Mouse (Mus musculus) MEL (cell line): ENCODE results near the gene 9530077C05Rik. TPM values are rescaled to one million over a fixed set of nuclear protein-coding genes. Genes with fewer than 3 reads are reported as not detected.

Source experiments
- DNase-seq: peaks from one replicate; pipeline ENCODE4 v3.0.0; 2011; ENCODE audit warnings: low read depth, low spot score
- H3K27ac ChIP-seq: 2 replicates; pipeline ENCODE4 v1.5.1; 2012; ENCODE audit warnings: low read depth, mild to moderate bottlenecking, control low read depth, low read length, moderate library complexity; ENCODE audit not compliant: control insufficient read depth
- H3K27me3 ChIP-seq, 2 experiments: fragments of 150-350 bp in 1 of 2; sonication (generic) in 1 of 2; 2 replicates each; pipeline ENCODE4 v1.6.1; 2012; ENCODE audit warnings: low read length in 2 of 2, mild to moderate bottlenecking in 2 of 2, improper control_type of control experiment in 1 of 2, moderate library complexity in 1 of 2; ENCODE audit not compliant: insufficient read depth in 2 of 2, control insufficient read depth in 1 of 2
- H3K36me3 ChIP-seq, 2 experiments: 2 replicates each; pipeline ENCODE4 v1.6.1; 2012 to 2014; ENCODE audit warnings: low read length in 2 of 2, improper control_type of control experiment in 1 of 2, inconsistent platforms in 1 of 2, mild to moderate bottlenecking in 1 of 2; ENCODE audit not compliant: insufficient read depth in 2 of 2, control insufficient read depth in 1 of 2
- H3K4me1 ChIP-seq, 2 experiments: fragments of 150-350 bp in 1 of 2; sonication (generic) in 1 of 2; 2 replicates each; pipeline ENCODE4 v1.6.1; 2012; ENCODE audit warnings: low read length in 2 of 2, improper control_type of control experiment in 1 of 2, mild to moderate bottlenecking in 1 of 2; ENCODE audit not compliant: insufficient read depth in 2 of 2, control insufficient read depth in 1 of 2
- H3K4me3 ChIP-seq, 2 experiments: fragments of 150-350 bp in 1 of 2; sonication (generic) in 1 of 2; 2 replicates each; pipeline ENCODE4 v1.5.1; 2012; ENCODE audit warnings: low read depth in 2 of 2, low read length in 2 of 2, mild to moderate bottlenecking in 2 of 2, moderate library complexity in 2 of 2, control low read depth in 1 of 2, improper control_type of control experiment in 1 of 2; ENCODE audit not compliant: control insufficient read depth in 1 of 2, insufficient read depth in 1 of 2
- H3K79me2 ChIP-seq: 2 replicates; pipeline ENCODE4 v1.6.1; 2012; ENCODE audit warnings: mild to moderate bottlenecking, low read length, moderate library complexity; ENCODE audit not compliant: control insufficient read depth, poor library complexity, insufficient read depth
- H3K9ac ChIP-seq: 2 replicates; pipeline ENCODE4 v1.6.1; 2012; ENCODE audit warnings: low read depth, mild to moderate bottlenecking, control low read depth, low read length, moderate library complexity; ENCODE audit not compliant: control insufficient read depth, poor library complexity, severe bottlenecking
- H3K9me3 ChIP-seq: fragments of 150-350 bp; sonication (generic); replicated peaks from 2 replicates; pipeline ENCODE4 v1.6.1; 2012; ENCODE audit warnings: mild to moderate bottlenecking, low read length, improper control_type of control experiment, moderate library complexity; ENCODE audit not compliant: insufficient read depth
- E2F4 ChIP-seq: IDR thresholded peaks from 2 replicates; pipeline ENCODE4 v1.6.1; 2011; ENCODE audit warnings: low read depth, low read length, improper control_type of control experiment, borderline replicate concordance
- EP300 ChIP-seq, 2 experiments: IDR thresholded peaks; 2 replicates each; pipeline ENCODE4 v1.6.1; 2011; ENCODE audit warnings: improper control_type of control experiment in 2 of 2, low read length in 2 of 2, low read depth in 1 of 2, mild to moderate bottlenecking in 1 of 2
- GABPA ChIP-seq: IDR thresholded peaks from 2 replicates; pipeline ENCODE4 v1.6.1; 2012; ENCODE audit warnings: low read depth, mild to moderate bottlenecking, inconsistent platforms, low read length, improper control_type of control experiment, moderate library complexity
- GATA1 ChIP-seq: IDR thresholded peaks from 2 replicates; pipeline ENCODE4 v1.6.1; 2011; ENCODE audit warnings: low read depth, low read length, improper control_type of control experiment
- MAX ChIP-seq: IDR thresholded peaks from 2 replicates; pipeline ENCODE4 v1.6.1; 2011; ENCODE audit warnings: low read length, improper control_type of control experiment
- MEF2A ChIP-seq: IDR thresholded peaks from 2 replicates; pipeline ENCODE4 v1.6.1; 2014; ENCODE audit warnings: low read depth, mild to moderate bottlenecking, inconsistent platforms, low read length, improper control_type of control experiment; ENCODE audit not compliant: poor library complexity, insufficient replicate concordance, severe bottlenecking; ENCODE audit errors: extremely low read depth
- MXI1 ChIP-seq: IDR thresholded peaks from 2 replicates; pipeline ENCODE4 v1.6.1; 2011; ENCODE audit warnings: mild to moderate bottlenecking, low read depth, low read length, improper control_type of control experiment
- MYB ChIP-seq: IDR thresholded peaks from 2 replicates; pipeline ENCODE4 v1.6.1; 2011; ENCODE audit warnings: mild to moderate bottlenecking, low read depth, low read length, improper control_type of control experiment
- NRF1 ChIP-seq: IDR thresholded peaks from 2 replicates; pipeline ENCODE4 v1.6.1; 2014; ENCODE audit warnings: low read depth, mild to moderate bottlenecking, inconsistent platforms, low read length, improper control_type of control experiment, moderate library complexity; ENCODE audit not compliant: poor library complexity, insufficient read depth, severe bottlenecking
- POLR2AphosphoS2 ChIP-seq: IDR thresholded peaks from 2 replicates; pipeline ENCODE4 v1.6.1; 2011; ENCODE audit warnings: low read length, improper control_type of control experiment
- RAD21 ChIP-seq: IDR thresholded peaks from 2 replicates; pipeline ENCODE4 v1.6.1; 2011; ENCODE audit warnings: mild to moderate bottlenecking, low read depth, low read length, improper control_type of control experiment
- RCOR1 ChIP-seq: IDR thresholded peaks from 2 replicates; pipeline ENCODE4 v1.6.1; 2012; ENCODE audit warnings: low read depth, mild to moderate bottlenecking, inconsistent platforms, low read length, improper control_type of control experiment
- TCF12 ChIP-seq: IDR thresholded peaks from 2 replicates; pipeline ENCODE4 v1.6.1; 2014; ENCODE audit warnings: low read depth, mild to moderate bottlenecking, inconsistent platforms, low read length, improper control_type of control experiment, moderate library complexity
- USF1 ChIP-seq: IDR thresholded peaks from 2 replicates; pipeline ENCODE4 v1.6.1; 2014; ENCODE audit warnings: low read depth, mild to moderate bottlenecking, inconsistent platforms, low read length, improper control_type of control experiment, moderate library complexity
- ZC3H11A ChIP-seq: IDR thresholded peaks from 2 replicates; pipeline ENCODE4 v1.6.1; 2012; ENCODE audit warnings: low read depth, mild to moderate bottlenecking, inconsistent platforms, low read length, improper control_type of control experiment
- polyA plus RNA-seq, 2 experiments: library from polyadenylated mRNA; stranded (reverse) in 1 of 2; unstranded in 1 of 2; fragments of >175 nt in 1 of 2; fragments of >200 nt in 1 of 2; gene quantifications; 2 replicates each; pipeline versions ENCODE4 v1.2.1 to v1.2.4; 2012; ENCODE audit warnings: low replicate concordance in 2 of 2, low read depth in 1 of 2; ENCODE audit not compliant: insufficient read length in 2 of 2, insufficient read depth in 1 of 2, missing spikeins in 1 of 2
- total RNA-seq: library from RNA; depleted of rRNA; stranded (reverse); fragments of 300-350 nt; gene quantifications from 2 replicates; pipeline ENCODE4 v1.2.3, GENCODE M21; 2012

The 9530077C05Rik gene
- total and polyA plus RNA-seq, 3 experiments, result 4.1 to 6.9 TPM; not detected in 1

DNA sequence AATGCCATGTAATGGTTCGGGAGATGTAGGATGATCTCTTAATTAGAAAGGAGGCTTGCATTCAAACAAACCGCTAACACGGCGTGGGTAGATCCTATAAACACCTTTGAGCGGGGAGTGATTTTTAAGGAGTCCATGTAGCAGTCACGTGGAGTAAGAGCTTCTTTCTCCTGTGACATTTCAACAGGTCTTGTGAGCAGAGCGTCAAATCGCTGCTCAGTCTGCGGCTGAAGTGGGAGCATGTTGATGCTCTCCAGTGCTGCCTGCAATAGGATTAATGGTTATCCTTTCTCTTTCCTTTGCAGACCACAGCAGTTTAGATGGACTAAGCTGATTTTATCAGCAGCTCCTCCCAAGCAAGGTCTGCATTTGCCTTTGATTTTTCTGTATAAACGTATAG, 65.0 kb downstream of the 9530077C05Rik start:
- Histone ChIP-seq H3K9ac (peak overlapping the region; percentile 62), H3K79me2 (no peaks in the 10 kb centered on the region; the same call in 1 of the 2 replicates), H3K9me3 (no peaks in the 10 kb centered on the region), H3K4me3 (peak overlapping the region; percentile 60 to 70), H3K4me1 (peaks cover 5% of the 10 kb centered on the region in 2 experiments; a peak in 3 of 4 replicates), H3K27ac (no peak overlapping the region), H3K27me3 (no peaks in the 10 kb centered on the region), H3K36me3 (peaks cover 0 to 8% of the 10 kb centered on the region in 2 experiments; a peak in 2 of 4 replicates)
- TF ChIP-seq RAD21 (no peak), GATA1 (peak; percentile 50; the same call in 1 of the 2 replicates)
- peak; percentile 83 for DNase-seq

DNA sequence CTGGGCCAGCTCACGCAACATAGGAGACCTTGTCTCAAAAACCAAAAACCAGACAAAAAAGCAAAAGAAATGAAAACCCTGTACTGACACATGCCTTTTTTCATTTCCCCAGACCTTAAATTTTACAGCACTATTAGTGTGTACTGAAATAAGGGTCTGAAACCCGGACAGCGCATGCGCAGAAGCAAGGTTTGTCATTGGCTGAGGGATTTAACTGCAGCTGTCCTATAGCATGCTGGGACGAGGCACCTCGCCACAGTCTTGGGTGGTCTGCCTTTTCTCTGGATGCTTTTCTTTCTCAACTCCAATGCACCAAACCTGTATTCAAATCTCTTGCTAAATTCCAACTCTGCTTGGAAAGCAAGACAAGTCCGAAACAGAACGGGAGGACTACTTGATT, 67.6 kb downstream of the 9530077C05Rik start:
- H3K4me3 ChIP-seq, result no peak overlapping the region
- H3K27ac ChIP-seq, result no peak overlapping the region
- no peak overlapping the region for H3K9ac ChIP-seq
- no peak for DNase-seq
- H3K9me3 ChIP-seq, result no peaks in the 10 kb centered on the region
- no peak for TF ChIP-seq NRF1
- no peak for TF ChIP-seq ZC3H11A
- no peak for TF ChIP-seq E2F4
- H3K27me3 ChIP-seq, result no peaks in the 10 kb centered on the region
- peaks cover 0 to 8% of the 10 kb centered on the region in 2 experiments; a peak in 2 of 4 replicates for H3K36me3 ChIP-seq
- H3K79me2 ChIP-seq, result no peaks in the 10 kb centered on the region; the same call in 1 of the 2 replicates
- peaks cover 5% of the 10 kb centered on the region in 2 experiments; a peak in 3 of 4 replicates for H3K4me1 ChIP-seq

DNA sequence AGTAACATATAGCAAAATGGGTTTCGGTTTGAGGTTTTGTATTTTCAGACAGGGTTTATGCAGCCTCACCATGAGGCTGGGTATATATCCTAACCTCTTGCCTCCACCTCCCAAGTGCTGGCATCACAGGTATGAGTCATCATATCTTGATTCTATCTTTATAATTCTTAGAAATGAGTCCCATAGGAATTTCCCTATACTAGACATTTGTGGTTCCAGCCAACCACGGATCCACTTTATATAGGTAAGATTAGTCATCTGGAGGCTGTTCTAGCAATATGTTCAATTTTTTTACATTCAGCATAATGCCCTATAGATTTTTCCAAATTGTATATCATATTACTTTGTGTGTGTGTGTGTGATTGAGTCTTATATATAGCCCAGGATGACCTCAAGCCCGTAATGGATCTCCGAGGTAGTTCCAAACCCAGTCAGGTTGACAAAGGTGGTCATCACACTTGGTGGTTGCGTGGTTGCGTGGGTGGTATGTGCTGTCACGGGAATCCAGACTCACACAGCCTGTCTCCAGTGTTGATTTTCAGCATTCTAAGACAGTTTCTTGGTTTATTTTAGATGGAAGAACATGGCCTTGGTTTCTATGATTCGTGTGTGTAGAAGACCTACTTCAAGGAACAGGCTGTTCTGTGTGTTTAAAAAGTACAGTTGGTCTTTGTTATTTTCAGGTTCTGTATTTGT, 72.7 kb downstream of the 9530077C05Rik start:
- DNase-seq, result no peak
- H3K4me1 ChIP-seq, result peaks cover 0 to 8% of the 10 kb centered on the region in 2 experiments; a peak in 1 of 4 replicates
- H3K36me3 ChIP-seq, result no peaks in the 10 kb centered on the region; a peak in 1 of 4 replicates
- no peak overlapping the region for H3K4me3 ChIP-seq
- no peaks in the 10 kb centered on the region for H3K27me3 ChIP-seq
- H3K9me3 ChIP-seq, result no peaks in the 10 kb centered on the region
- no peaks in the 10 kb centered on the region for H3K79me2 ChIP-seq
- TF ChIP-seq USF1 (no peak), RCOR1 (no peak), MEF2A (no peak), MYB (no peak), TCF12 (no peak), MAX (no peak), MXI1 (no peak), RAD21 (no peak), POLR2AphosphoS2 (no peak), GABPA (no peak), EP300 (IDR thresholded peaks at IDR 0.05; ENCODE audit: low read depth in 1 of 2, low read length in 2 of 2) (no peak)
- H3K9ac ChIP-seq, result no peak overlapping the region
- H3K27ac ChIP-seq, result no peak overlapping the region
